ENCODE assay signal across 8 mouse cellular contexts in genomic region chr5:139730712-139731486, GRCm38 (mm10). TPM values are rescaled to one million over a fixed set of nuclear protein-coding genes. Genes with fewer than 3 reads are reported as not detected.
DNase-seq lines count a peak whose midpoint lies in the region; ATAC-seq and TF ChIP-seq lines count a peak whose summit lies in the region.

No protein-coding gene starts in this region.

- H3K36me3 ChIP-seq in heart, embryonic 13.5 days = no peaks in the 10 kb centered on the region
- H3K36me3 ChIP-seq in embryonic facial prominence, embryonic 13.5 days = no peaks in the 10 kb centered on the region
- no peaks in the 10 kb centered on the region for H3K36me3 ChIP-seq in small intestine, adult 2 months (ENCODE audit: control insufficient read depth, insufficient read depth, low read length)

- intact Hi-C loops in heart, postnatal 10 days (cut with DNase I) = no loop called here
- intact Hi-C loops in gastrocnemius, postnatal 36 days (cut with DNase I) = no loop called here

- H3K4me1 ChIP-seq in heart, embryonic 13.5 days = peaks cover 49% of the 10 kb centered on the region
- H3K4me1 ChIP-seq in embryonic facial prominence, embryonic 13.5 days = peaks cover 57% of the 10 kb centered on the region
- H3K4me1 ChIP-seq in small intestine, adult 2 months (ENCODE audit: control insufficient read depth, insufficient read depth, insufficient read length, low read length) = peaks cover 50% of the 10 kb centered on the region

- no peak for DNase-seq in heart, postnatal 10 days
- peak; percentile 97 for DNase-seq in Muller cell, postnatal 12 days (ENCODE audit: inconsistent ontology term)
- peak; percentile 50 to 63 for DNase-seq in kidney, postnatal 4 days
- DNase-seq in gastrocnemius, postnatal 36 days = no peak
- no peak for DNase-seq in spleen, adult 18-20 months

- no peaks in the 10 kb centered on the region for H3K9me3 ChIP-seq in heart, embryonic 13.5 days
- no peaks in the 10 kb centered on the region for H3K9me3 ChIP-seq in embryonic facial prominence, embryonic 13.5 days

- peak overlapping the region; percentile 52 for H3K27ac ChIP-seq in heart, embryonic 13.5 days (replicated peaks)
- peak overlapping the region; percentile 94 for H3K27ac ChIP-seq in embryonic facial prominence, embryonic 13.5 days
- H3K27ac ChIP-seq in small intestine, adult 2 months (ENCODE audit: insufficient read depth, low read depth, low read length) = peak overlapping the region; percentile 29; the same call in 1 of the 2 replicates

- WGBS in heart, embryonic 13.5 days = 48% methylated on average over 8 of the region's 8 CpGs
- 14% methylated on average over 8 of the region's 8 CpGs for WGBS in embryonic facial prominence, embryonic 13.5 days
- WGBS in small intestine, adult 2 months = 40% methylated on average over 8 of the region's 8 CpGs

- H3K4me2 ChIP-seq in heart, embryonic 13.5 days = peak overlapping the region; percentile 7
- H3K4me2 ChIP-seq in embryonic facial prominence, embryonic 13.5 days = peak overlapping the region; percentile 43

- TF ChIP-seq POLR2A in small intestine, adult 2 months (IDR thresholded peaks at IDR 0.05; ENCODE audit: low read depth, low read length) = no peak

- H3K9ac ChIP-seq in heart, embryonic 13.5 days = peak overlapping the region; percentile 50; the same call in 1 of the 2 replicates
- peak overlapping the region; percentile 60 for H3K9ac ChIP-seq in embryonic facial prominence, embryonic 13.5 days

- no peak for TF ChIP-seq CTCF in small intestine, adult 2 months (IDR thresholded peaks at IDR 0.05; ENCODE audit: extremely low read depth, insufficient read length, insufficient replicate concordance, low read depth, low read length)

- H3K4me3 ChIP-seq in heart, embryonic 13.5 days = 0 out of 2 replicates have a peak overlapping the region, but pooled peaks have one; percentile 2
- peak overlapping the region; percentile 6; the same call in 1 of the 2 replicates for H3K4me3 ChIP-seq in embryonic facial prominence, embryonic 13.5 days
- no peak overlapping the region for H3K4me3 ChIP-seq in small intestine, adult 2 months (ENCODE audit: low read depth, low read length)

- H3K27me3 ChIP-seq in heart, embryonic 13.5 days (replicated peaks) = peaks cover 14% of the 10 kb centered on the region
- no peaks in the 10 kb centered on the region for H3K27me3 ChIP-seq in embryonic facial prominence, embryonic 13.5 days
- H3K27me3 ChIP-seq in small intestine, adult 2 months (ENCODE audit: control insufficient read depth, insufficient read depth, low read length) = no peaks in the 10 kb centered on the region

- ATAC-seq in heart, embryonic 13.5 days (ENCODE audit: extremely low read depth, insufficient number of reproducible peaks, low FRiP score, low TSS enrichment) = no peak
- no peak for ATAC-seq in embryonic facial prominence, embryonic 13.5 days (ENCODE audit: insufficient number of reproducible peaks, insufficient read depth, low FRiP score, low TSS enrichment, low read depth)

RNA-seq across cellular contexts. Expression of gene Micall2, which starts 5.2 kb away (rescaled TPM):
- polyA plus RNA-seq in heart, embryonic 13.5 days (2015; fragmentation: Nextera tagmentation; extraction: Ambion mirVana) = 1.7 TPM in 2 replicates
- total RNA-seq in heart, postnatal 10 days (2021) = 1 to 10 TPM; 4.1 to 6.6 TPM
- 7.3 and 8.9 TPM in 2 replicates for polyA plus RNA-seq in embryonic facial prominence, embryonic 13.5 days (2015; fragmentation: Nextera tagmentation; extraction: Ambion mirVana)
- 10.5 and 16.9 TPM in 2 replicates for polyA plus RNA-seq in small intestine, adult 2 months (2012; rRNA removed)
- under 1 TPM; 0.52 to 0.94 TPM for total RNA-seq in gastrocnemius, postnatal 36 days (2021)

RNA-seq across cellular contexts. Expression of gene Ints1, which starts 44.6 kb away (rescaled TPM):
- 15.6 and 19.1 TPM in 2 replicates for polyA plus RNA-seq in heart, embryonic 13.5 days (2015; fragmentation: Nextera tagmentation; extraction: Ambion mirVana)
- total RNA-seq in heart, postnatal 10 days (2021) = 10 to 100 TPM; 43.5 to 43.6 TPM
- 24.5 and 29.0 TPM in 2 replicates for polyA plus RNA-seq in embryonic facial prominence, embryonic 13.5 days (2015; fragmentation: Nextera tagmentation; extraction: Ambion mirVana)
- polyA plus RNA-seq in small intestine, adult 2 months (2012; rRNA removed) = 46.9 and 86.6 TPM in 2 replicates
- total RNA-seq in gastrocnemius, postnatal 36 days (2021) = 10 to 100 TPM; 27.4 to 31.2 TPM

Comparison
In these comparisons a context has a peak if more than half of its experiments do, and no peak if none do; other contexts are left out.
1. H3K27ac ChIP-seq: peak in every context shown above with its lines; median percentile 94 in embryonic facial prominence, embryonic 13.5 days; 52 in heart, embryonic 13.5 days; 29 in small intestine, adult 2 months.
2. DNase-seq: peak in Muller cell, postnatal 12 days (single experiment) and kidney, postnatal 4 days (2 of 2); none in heart, postnatal 10 days (0 of 2), gastrocnemius, postnatal 36 days (0 of 2) and spleen, adult 18-20 months (0 of 2).